Mouse (Mus musculus) embryonic fibroblast, embryonic 13.5 days (primary cell): ENCODE data around the gene Prss46. TPM values are rescaled to one million over a fixed set of nuclear protein-coding genes. Genes with fewer than 3 reads are reported as not detected.
A peak's percentile ranks its signal among the peaks of the same experiment; 100 is the strongest.

Experiments
- H3K27ac ChIP-seq: 2 replicates; pipeline ENCODE4 v1.5.1; 2012; ENCODE audit warnings: low read length, control low read depth, inconsistent platforms; ENCODE audit not compliant: insufficient read depth
- H3K4me1 ChIP-seq: 2 replicates; pipeline ENCODE4 v1.6.1; 2011; ENCODE audit warnings: low read length; ENCODE audit not compliant: control insufficient read depth, insufficient read depth
- H3K4me3 ChIP-seq: 2 replicates; pipeline ENCODE4 v1.5.1; 2011; ENCODE audit warnings: mild to moderate bottlenecking, control low read depth, low read length; ENCODE audit not compliant: insufficient read depth
- CTCF ChIP-seq: IDR thresholded peaks from 2 replicates; pipeline ENCODE4 v1.5.1; 2011; ENCODE audit warnings: mild to moderate bottlenecking, control low read depth, low read length, moderate library complexity, borderline replicate concordance; ENCODE audit not compliant: insufficient read depth
- POLR2A ChIP-seq: IDR thresholded peaks from 2 replicates; pipeline ENCODE4 v1.6.1; 2011; ENCODE audit warnings: low read depth, mild to moderate bottlenecking, control low read depth, low read length, moderate library complexity
- polyA plus RNA-seq: library from polyadenylated mRNA; stranded (reverse); fragments of >200 nt; gene quantifications from 2 replicates; pipeline ENCODE4 v1.2.4, GENCODE M21; 2011; ENCODE audit warnings: low read depth; ENCODE audit not compliant: missing spikeins, insufficient read length

Gene Prss46
- polyA plus RNA-seq, 1 experiment = 0.86 TPM

DNA sequence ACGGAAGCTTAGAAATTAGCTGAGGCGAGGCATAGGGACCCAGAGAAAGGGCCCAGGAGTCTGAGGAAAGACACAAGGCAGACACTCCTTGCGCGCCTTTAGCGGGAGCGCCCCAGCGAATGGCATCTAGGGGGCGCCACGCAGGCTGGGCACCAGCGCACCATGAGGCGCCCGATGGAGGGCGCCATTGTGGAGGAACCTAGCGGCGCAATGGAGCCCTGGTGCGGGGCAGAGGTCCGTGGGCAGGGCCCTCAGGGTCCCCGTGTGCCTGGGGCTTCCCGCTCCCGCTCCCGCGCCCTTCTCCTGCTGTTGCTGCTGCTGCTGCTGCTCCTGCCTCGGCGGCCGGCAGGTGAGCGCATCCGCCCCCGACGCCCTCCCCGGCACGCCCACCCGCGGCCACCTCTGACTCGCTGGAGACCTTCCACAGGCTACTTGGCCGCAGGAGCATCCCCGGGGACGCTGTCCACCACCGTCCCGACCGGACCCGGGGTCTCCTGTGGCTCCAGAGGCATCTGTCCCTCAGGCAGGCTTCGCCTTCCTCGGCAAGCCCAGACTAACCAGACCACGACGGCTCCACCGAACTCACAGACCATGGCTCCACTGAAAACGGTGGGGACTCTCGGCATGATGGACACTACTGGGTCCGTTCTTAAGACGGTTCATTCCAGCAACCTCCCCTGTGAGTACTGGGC is 13.6 kb downstream of the Prss46 start, which contains the start of gene Prss50:
Prss50 (plus strand) TSS at position 187 of the 692 bp plus-strand sequence.
- H3K27ac ChIP-seq = no peak within 1 kb of the TSS

DNA sequence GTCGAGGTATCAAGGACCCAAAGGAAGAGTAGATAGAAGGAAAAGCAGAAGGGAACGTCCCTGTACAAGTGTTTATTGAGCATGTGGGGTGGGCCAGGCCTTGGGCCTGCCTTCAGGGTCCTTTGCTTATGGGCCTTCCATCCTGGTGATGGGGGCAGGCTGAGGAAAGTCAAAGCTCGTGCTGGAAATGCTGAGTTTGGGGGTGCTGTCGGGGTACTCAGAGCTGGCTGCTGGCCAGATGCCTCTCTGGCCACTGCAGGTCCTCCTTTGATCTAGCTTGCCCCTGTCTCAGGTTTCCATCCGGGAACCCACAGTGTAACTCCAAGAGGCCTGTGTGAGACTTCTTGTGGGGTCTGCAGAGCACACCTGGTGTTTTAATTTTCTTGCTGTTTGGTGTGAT is 14.2 kb downstream of the Prss46 start:
- H3K4me1 ChIP-seq = no peaks in the 10 kb centered on the region
- no peak overlapping the region for H3K4me3 ChIP-seq
- TF ChIP-seq POLR2A (no peak), CTCF (no peak)
- no peak overlapping the region for H3K27ac ChIP-seq

More for the DNA sequence above, 13.6 kb downstream of the Prss46 start, which contains the start of gene Prss50:
- Histone ChIP-seq H3K4me1 (no peaks in the 10 kb centered on the region), H3K4me3 (no peak within 1 kb of the TSS)
- 0 out of 2 replicates have a peak, but pooled peaks have one; percentile 2 for TF ChIP-seq CTCF
- no peak for TF ChIP-seq POLR2A

DNA sequence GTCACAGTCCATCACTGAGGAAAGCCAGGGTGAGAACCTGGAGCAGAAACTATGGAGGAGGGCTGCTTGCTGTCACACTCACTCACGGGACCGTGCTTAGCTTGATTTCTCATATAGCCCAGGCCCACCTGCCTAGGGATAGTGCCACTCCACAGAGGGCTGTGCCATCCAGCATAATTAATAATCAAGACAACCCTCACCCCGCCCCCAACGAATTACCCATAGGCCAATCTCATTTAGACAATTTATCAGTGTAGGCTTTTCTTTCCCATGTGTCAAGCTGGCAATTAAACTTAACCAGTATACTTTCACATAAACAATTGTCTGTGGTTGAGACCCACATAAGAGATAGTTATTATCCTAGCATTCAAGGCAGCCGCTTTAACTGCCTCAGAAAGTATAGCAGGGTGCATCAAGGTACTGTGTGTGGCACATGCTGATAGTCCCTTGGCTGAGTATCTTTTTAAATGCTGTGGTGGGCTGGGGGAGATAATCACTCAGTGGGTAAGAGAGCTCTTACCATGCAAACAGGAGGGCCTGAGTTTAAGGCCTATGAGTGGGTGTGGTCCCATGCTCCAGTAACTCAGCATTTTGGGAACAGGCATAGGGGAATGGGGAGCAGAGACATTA is 14.8 kb downstream of the Prss46 start:
- Histone ChIP-seq H3K27ac (no peak overlapping the region), H3K4me3 (no peak overlapping the region), H3K4me1 (no peaks in the 10 kb centered on the region)
- TF ChIP-seq CTCF (no peak), POLR2A (no peak)

DNA sequence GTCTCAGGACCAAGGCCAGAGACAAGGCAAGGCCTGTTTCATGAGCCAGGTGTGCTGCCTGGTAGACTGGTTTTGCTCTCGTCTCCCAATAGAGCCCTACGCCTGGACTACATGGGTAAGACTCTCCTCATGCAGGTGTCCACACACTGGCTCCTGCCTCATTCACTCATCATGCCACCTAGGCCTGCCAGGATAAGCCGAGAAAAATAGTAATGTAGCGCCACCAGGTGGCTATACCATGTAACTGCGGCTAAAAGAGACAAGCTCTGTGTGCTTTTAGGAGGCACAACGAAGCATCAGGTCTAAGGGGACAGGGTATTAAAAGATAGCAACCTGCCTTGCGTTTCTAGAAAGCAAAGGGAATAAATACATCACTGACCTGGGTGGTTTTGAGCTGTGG is 26.7 kb downstream of the Prss46 start:
- H3K27ac ChIP-seq = no peak overlapping the region
- no peaks in the 10 kb centered on the region for H3K4me1 ChIP-seq
- no peak overlapping the region for H3K4me3 ChIP-seq
- peak; percentile 23; the same call in 1 of the 2 replicates for TF ChIP-seq CTCF
- TF ChIP-seq POLR2A = no peak

- TF ChIP-seq CTCF (no peak), POLR2A (no peak)
- Histone ChIP-seq H3K27ac (no peak overlapping the region), H3K4me1 (peaks cover 5% of the 10 kb centered on the region; the same call in 1 of the 2 replicates), H3K4me3 (no peak overlapping the region)
Measured at GRCm38 (mm10) chr9:110873681-110874659, 29.7 kb downstream of the Prss46 start.

DNA sequence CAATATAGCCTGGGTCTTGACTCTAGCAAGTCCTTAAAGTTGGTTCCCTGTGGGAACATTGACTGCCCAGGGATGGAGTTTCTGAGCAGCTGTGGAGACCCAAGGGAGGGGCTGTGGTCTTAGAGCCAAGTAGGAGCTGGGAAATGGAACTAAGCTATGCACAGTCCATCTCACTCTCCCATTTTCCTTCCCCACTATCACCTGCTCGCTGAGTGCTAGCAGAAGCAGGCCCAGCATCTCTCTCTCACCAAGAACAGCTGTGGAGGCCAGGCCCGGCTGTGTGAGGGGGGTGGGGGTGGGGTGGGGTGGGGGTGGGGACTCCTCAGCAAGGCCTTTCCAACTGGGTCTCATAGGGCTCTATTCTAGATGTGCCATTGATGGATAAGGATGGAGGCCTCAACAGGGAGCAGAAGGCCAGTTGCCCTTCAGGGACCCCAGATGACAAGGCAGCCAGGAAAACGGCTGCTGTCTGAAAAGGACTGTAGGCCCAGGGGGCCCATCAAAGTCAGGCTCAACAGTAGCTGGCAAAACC is 30.4 kb downstream of the Prss46 start:
- Histone ChIP-seq H3K4me1 (peaks cover 5% of the 10 kb centered on the region; the same call in 1 of the 2 replicates), H3K27ac (no peak overlapping the region), H3K4me3 (no peak overlapping the region)
- no peak for TF ChIP-seq POLR2A
- TF ChIP-seq CTCF = no peak

DNA sequence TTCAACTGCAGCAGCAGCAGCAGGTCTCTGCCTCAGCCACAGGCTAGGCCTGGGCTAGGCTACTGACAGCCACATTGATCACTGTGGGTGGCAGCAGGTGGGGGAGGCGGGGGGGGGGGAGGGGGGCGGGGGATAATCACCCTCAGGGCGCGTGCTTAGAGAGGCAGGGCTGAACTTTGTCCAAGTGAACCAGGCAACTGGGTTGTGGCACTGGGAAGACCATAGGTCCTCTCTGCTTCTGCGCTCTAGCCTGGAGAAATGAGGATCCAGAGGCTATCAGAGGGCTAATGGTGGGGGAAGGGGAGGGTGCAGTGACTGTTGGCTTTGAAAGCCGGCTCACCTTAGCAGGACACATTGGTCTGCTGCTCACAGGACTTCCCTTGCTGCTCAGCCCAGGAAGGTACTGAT is 31.0 kb downstream of the Prss46 start:
- TF ChIP-seq POLR2A = no peak
- no peak for TF ChIP-seq CTCF
- Histone ChIP-seq H3K4me1 (peaks cover 5% of the 10 kb centered on the region; the same call in 1 of the 2 replicates), H3K27ac (no peak overlapping the region), H3K4me3 (no peak overlapping the region)

DNA sequence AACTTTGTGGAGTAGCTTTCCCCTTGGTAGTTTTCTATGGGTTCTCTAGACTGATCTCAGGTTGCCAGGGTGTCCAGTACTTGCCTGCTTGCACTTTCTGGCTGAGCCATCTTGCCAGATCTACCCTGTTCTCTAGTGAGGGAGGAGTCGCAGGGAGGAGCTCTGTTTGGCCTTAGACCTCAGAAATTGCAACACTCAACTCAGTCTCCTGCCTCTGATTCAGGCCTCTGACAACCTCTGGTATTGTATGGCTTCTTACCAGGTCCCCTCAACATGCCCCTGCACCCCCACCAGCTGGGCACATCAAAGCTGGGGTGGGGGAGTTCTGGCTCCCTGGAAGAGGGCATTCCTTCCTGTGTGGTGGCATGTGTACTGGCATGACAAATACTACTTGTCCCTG is 33.0 kb downstream of the Prss46 start:
- Histone ChIP-seq H3K4me1 (peaks cover 12% of the 10 kb centered on the region; the same call in 1 of the 2 replicates), H3K4me3 (no peak overlapping the region)
- TF ChIP-seq POLR2A = no peak
- TF ChIP-seq CTCF = no peak

DNA sequence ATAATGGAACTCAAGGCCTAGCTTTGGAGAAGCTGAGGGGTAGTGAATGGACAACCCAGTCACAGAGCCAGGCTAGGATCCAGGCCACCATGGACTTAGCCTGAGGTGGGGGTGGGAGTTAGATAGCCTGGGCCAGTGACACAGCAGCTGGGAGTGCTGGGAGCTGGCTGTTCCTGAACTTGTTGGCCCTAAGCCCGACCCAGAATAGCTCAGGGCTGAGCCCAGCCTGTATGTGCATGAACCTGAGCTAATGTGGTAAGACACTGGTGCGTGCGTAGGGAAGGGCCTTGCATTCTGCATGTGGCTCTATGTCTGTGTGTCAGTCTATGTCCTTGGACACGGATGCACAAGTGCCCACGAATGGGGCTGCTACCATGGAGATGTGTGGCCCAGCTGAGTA is 33.6 kb downstream of the Prss46 start:
- H3K4me1 ChIP-seq = peaks cover 12% of the 10 kb centered on the region; the same call in 1 of the 2 replicates
- H3K4me3 ChIP-seq = no peak overlapping the region
- no peak for TF ChIP-seq POLR2A
- no peak for TF ChIP-seq CTCF
- H3K27ac ChIP-seq = no peak overlapping the region

More for the DNA sequence above, 33.0 kb downstream of the Prss46 start:
- no peak overlapping the region for H3K27ac ChIP-seq
